Comparison of ENCODE assay signal across 18 mouse cellular contexts in genomic region chr15:67950281-67951040, GRCm38 (mm10).
DNase-seq lines count a peak whose midpoint lies in the region; ATAC-seq and TF ChIP-seq lines count a peak whose summit lies in the region.
"Had no signal": no experiment of that assay in that cellular context is flagged by ENCODE, and none has a peak within 500 bp of the region (broad histone marks: within the 10 kb centered on the region; RNA-seq: fewer than 3 reads in every experiment).

No protein-coding gene starts in this region.

- H3K9ac ChIP-seq in forebrain, embryonic 14.5 days (ENCODE audit: low read length): no peak overlapping the region
- no peak overlapping the region for H3K9ac ChIP-seq in forebrain, embryonic 12.5 days
- H3K9ac ChIP-seq: embryonic facial prominence, embryonic 12.5 days; hindbrain, embryonic 13.5 days; liver, embryonic 14.5 days; stomach, embryonic 15.5 days had no signal

- intact Hi-C loops in left cerebral cortex, adult 2 months (cut with DNase I): no loop called here

- no peak overlapping the region for H3K4me2 ChIP-seq in forebrain, embryonic 14.5 days (ENCODE audit: low read length)
- no peak overlapping the region for H3K4me2 ChIP-seq in forebrain, embryonic 12.5 days
- H3K4me2 ChIP-seq: embryonic facial prominence, embryonic 12.5 days; hindbrain, embryonic 13.5 days; stomach, embryonic 15.5 days had no signal

- WGBS in forebrain, embryonic 14.5 days: 62% methylated on average over 6 of the region's 6 CpGs
- 79% methylated on average over 6 of the region's 6 CpGs for WGBS in forebrain, embryonic 12.5 days
- WGBS in cerebellum, adult 2 months: 7% methylated on average over 6 of the region's 6 CpGs

- H3K27ac ChIP-seq in forebrain, embryonic 14.5 days (ENCODE audit: low read depth, low read length): 0 out of 2 replicates have a peak overlapping the region, but pooled peaks have one; percentile 33
- H3K27ac ChIP-seq in forebrain, embryonic 12.5 days: no peak overlapping the region
- no peak overlapping the region for H3K27ac ChIP-seq in left cerebral cortex, adult 2 months
- H3K27ac ChIP-seq in cerebellum, adult 2 months (ENCODE audit: insufficient read depth, low read length): no peak overlapping the region
- H3K27ac ChIP-seq: embryonic facial prominence, embryonic 12.5 days; hindbrain, embryonic 13.5 days; liver, embryonic 14.5 days; midbrain, embryonic 10.5 days; stomach, embryonic 15.5 days had no signal

- no peaks in the 10 kb centered on the region for H3K36me3 ChIP-seq in forebrain, embryonic 14.5 days (ENCODE audit: control insufficient read depth, insufficient read depth, low read length)
- no peaks in the 10 kb centered on the region for H3K36me3 ChIP-seq in forebrain, embryonic 12.5 days (replicated peaks)
- H3K36me3 ChIP-seq: embryonic facial prominence, embryonic 12.5 days; hindbrain, embryonic 13.5 days; midbrain, embryonic 10.5 days; stomach, embryonic 15.5 days had no signal

- H3K4me1 ChIP-seq in forebrain, embryonic 14.5 days (ENCODE audit: control insufficient read depth, insufficient read depth, low read length): no peaks in the 10 kb centered on the region
- H3K4me1 ChIP-seq in forebrain, embryonic 12.5 days: no peaks in the 10 kb centered on the region
- peaks cover 6% of the 10 kb centered on the region; the same call in 1 of the 2 replicates for H3K4me1 ChIP-seq in cerebellum, adult 2 months (ENCODE audit: control insufficient read depth, insufficient read depth, low read length)
- H3K4me1 ChIP-seq: embryonic facial prominence, embryonic 12.5 days; hindbrain, embryonic 13.5 days; midbrain, embryonic 10.5 days; stomach, embryonic 15.5 days had no signal

- no peak for TF ChIP-seq CTCF in left cerebral cortex, adult 2 months (IDR thresholded peaks at IDR 0.05)
- no peak for TF ChIP-seq CTCF in cerebellum, adult 2 months (IDR thresholded peaks at IDR 0.05; ENCODE audit: borderline replicate concordance, insufficient read depth, low read depth, low read length)

- H3K9me3 ChIP-seq in forebrain, embryonic 14.5 days (replicated peaks; ENCODE audit: control insufficient read depth, low read length): no peaks in the 10 kb centered on the region
- no peaks in the 10 kb centered on the region for H3K9me3 ChIP-seq in forebrain, embryonic 12.5 days
- H3K9me3 ChIP-seq: embryonic facial prominence, embryonic 12.5 days; hindbrain, embryonic 13.5 days; midbrain, embryonic 10.5 days; stomach, embryonic 15.5 days had no signal

- no peak for TF ChIP-seq POLR2A in cerebellum, adult 2 months (IDR thresholded peaks at IDR 0.05; ENCODE audit: borderline replicate concordance, insufficient read depth, low read length)

- no peaks in the 10 kb centered on the region for H3K27me3 ChIP-seq in forebrain, embryonic 14.5 days (replicated peaks; ENCODE audit: control insufficient read depth, insufficient read depth, low read length)
- no peaks in the 10 kb centered on the region for H3K27me3 ChIP-seq in forebrain, embryonic 12.5 days
- no peaks in the 10 kb centered on the region for H3K27me3 ChIP-seq in cerebellum, adult 2 months (ENCODE audit: control insufficient read depth, insufficient read depth, low read length)
- H3K27me3 ChIP-seq: embryonic facial prominence, embryonic 12.5 days; hindbrain, embryonic 13.5 days; stomach, embryonic 15.5 days had no signal

- DNase-seq in forebrain, embryonic 14.5 days (ENCODE audit: low spot score): peak; percentile 71
- DNase-seq in left cerebral cortex, adult 11 months (ENCODE audit: low spot score): peak; percentile 40
- DNase-seq in left cerebral cortex, adult 2 months (ENCODE audit: extremely low spot score in 1 of 2, low spot score in 2 of 2): no peak
- DNase-seq in cerebellum, adult 2 months: peak; percentile 27 to 78
- DNase-seq in layer of hippocampus, adult 9-11 months: peak; percentile 40
- DNase-seq in c-Kit-positive CD71-positive TER-119-positive erythroid progenitor cells, embryonic 14.5 days (ENCODE audit: low spot score): no peak
- DNase-seq in thymus, postnatal 10 days (ENCODE audit: low spot score in 2 of 2): no peak
- DNase-seq: adrenal gland, adult 2 months; kidney, adult 2 months; kidney, postnatal 4 days; lung, postnatal 14 days; thymus, postnatal 36 days had no signal

- peak; percentile 79; the same call in 1 of the 2 replicates for ATAC-seq in forebrain, embryonic 14.5 days
- no peak for ATAC-seq in forebrain, embryonic 12.5 days (ENCODE audit: low FRiP score)

- H3K4me3 ChIP-seq in forebrain, embryonic 14.5 days (ENCODE audit: low read depth, low read length): no peak overlapping the region
- no peak overlapping the region for H3K4me3 ChIP-seq in forebrain, embryonic 12.5 days (replicated peaks)
- H3K4me3 ChIP-seq in left cerebral cortex, adult 2 months: no peak overlapping the region
- H3K4me3 ChIP-seq in cerebellum, adult 2 months (replicated peaks; ENCODE audit: insufficient read depth, low read depth, low read length): no peak overlapping the region
- H3K4me3 ChIP-seq: embryonic facial prominence, embryonic 12.5 days; hindbrain, embryonic 13.5 days; midbrain, embryonic 10.5 days; stomach, embryonic 15.5 days had no signal

Comparison
In these comparisons a context has a peak if more than half of its experiments do, and no peak if none do; other contexts are left out.
1. DNase-seq: peak in forebrain, embryonic 14.5 days (single experiment), left cerebral cortex, adult 11 months (single experiment), cerebellum, adult 2 months (2 of 2) and layer of hippocampus, adult 9-11 months (single experiment); none in left cerebral cortex, adult 2 months (0 of 2), c-Kit-positive CD71-positive TER-119-positive erythroid progenitor cells, embryonic 14.5 days (single experiment) and thymus, postnatal 10 days (0 of 2).